Mouse (Mus musculus) lung, postnatal 0 days (tissue): ENCODE results near the gene Ell2.

ENCODE experiments used
- CTCF ChIP-seq: IDR thresholded peaks from 2 replicates; pipeline ENCODE4 v1.5.1; 2016; ENCODE audit warnings: antibody characterized with exemption, mild to moderate bottlenecking
- EP300 ChIP-seq: IDR thresholded peaks from 2 replicates; pipeline ENCODE4 v1.6.1; 2016; ENCODE audit warnings: antibody characterized with exemption, mild to moderate bottlenecking, control low read depth

GRCm38 (mm10) chr13:75685438-75685837 is 21.1 kb upstream of the Ell2 start:
- no peak for TF ChIP-seq CTCF
- no peak for TF ChIP-seq EP300
